Mouse (Mus musculus) liver, embryonic 14.5 days (tissue): ENCODE measurements around the gene Drd1. TPM values are rescaled to one million over a fixed set of nuclear protein-coding genes. Genes with fewer than 3 reads are reported as not detected.

ENCODE experiments used
- ATAC-seq: fragments of 200-750 bp; cut with Nextera tagmentation; 2 replicates; pipeline ENCODE4 v1.8.0; 2017; ENCODE audit warnings: moderate number of reproducible peaks, mild to moderate bottlenecking, moderate library complexity; ENCODE audit not compliant: insufficient read depth
- DNase-seq, 3 experiments: peaks; one replicate each; pipeline ENCODE4 v3.0.0-alpha.2; 2012 to 2013; ENCODE audit warnings: low read depth in 3 of 3, low spot score in 3 of 3
- H3K27ac ChIP-seq: fragments of 300-500 bp; sonication (generic); 2 replicates; pipeline ENCODE4 v1.5.1; 2014; ENCODE audit warnings: moderate library complexity, mild to moderate bottlenecking, control low read depth, inconsistent platforms
- H3K27me3 ChIP-seq: fragments of 300-500 bp; sonication (generic); 2 replicates; pipeline ENCODE4 v1.6.1; 2014; ENCODE audit warnings: mild to moderate bottlenecking, low read length, moderate library complexity; ENCODE audit not compliant: control insufficient read depth, insufficient read depth
- H3K36me3 ChIP-seq: fragments of 300-500 bp; sonication (generic); replicated peaks from 2 replicates; pipeline ENCODE4 v1.6.1; 2014; ENCODE audit warnings: low read depth; ENCODE audit not compliant: control insufficient read depth, insufficient read depth
- H3K4me1 ChIP-seq, 2 experiments: fragments of 200-500 bp in 1 of 2; fragments of 300-500 bp in 1 of 2; sonication (generic) in 1 of 2; replicated peaks; 2 replicates each; pipeline ENCODE4 v1.6.1; 2012 to 2014; ENCODE audit warnings: antibody characterized with exemption in 1 of 2, inconsistent platforms in 1 of 2, low read length in 1 of 2; ENCODE audit not compliant: control insufficient read depth in 2 of 2, insufficient read depth in 2 of 2
- H3K4me2 ChIP-seq: fragments of 300-500 bp; sonication (generic); 2 replicates; pipeline ENCODE4 v1.6.1; 2014; ENCODE audit warnings: low read depth, mild to moderate bottlenecking, control low read depth, moderate library complexity
- H3K4me3 ChIP-seq, 2 experiments: fragments of 200-500 bp in 1 of 2; fragments of 300-500 bp in 1 of 2; sonication (generic) in 1 of 2; 2 replicates each; pipeline ENCODE4 v1.5.1; 2012 to 2014; ENCODE audit warnings: low read depth in 2 of 2, low read length in 2 of 2, mild to moderate bottlenecking in 2 of 2, control low read depth in 1 of 2, inconsistent platforms in 1 of 2, moderate library complexity in 1 of 2; ENCODE audit not compliant: insufficient read depth in 1 of 2
- H3K9ac ChIP-seq: fragments of 300-500 bp; sonication (generic); replicated peaks from 2 replicates; pipeline ENCODE4 v1.6.1; 2014; ENCODE audit warnings: mild to moderate bottlenecking, control low read depth, moderate library complexity
- H3K9me3 ChIP-seq: fragments of 300-500 bp; sonication (generic); 2 replicates; pipeline ENCODE4 v1.6.1; 2016; ENCODE audit warnings: low read length, mixed read lengths; ENCODE audit not compliant: control insufficient read depth
- CTCF ChIP-seq: IDR thresholded peaks from 2 replicates; pipeline ENCODE4 v1.5.1; 2016; ENCODE audit warnings: antibody characterized with exemption, low read depth, control low read depth
- EP300 ChIP-seq: IDR thresholded peaks from 2 replicates; pipeline ENCODE4 v1.6.1; 2016; ENCODE audit warnings: antibody characterized with exemption, low read depth
- WGBS: fragments of 180-500 bp; shearing (Covaris S2); extraction: QIAGEN DNeasy Blood & Tissue Kit; methylation state at CpG from one replicate; pipeline ENCODE4 v1.1.7; 2014; ENCODE audit not compliant: insufficient replicate concordance; 5-methylcytosine and 5-hydroxymethylcytosine counted together
- polyA plus RNA-seq, 2 experiments: library from polyadenylated mRNA; depleted of rRNA in 1 of 2; stranded (reverse) in 1 of 2; unstranded in 1 of 2; fragments of >200 nt; fragmentation: Nextera tagmentation in 1 of 2; extraction: Ambion mirVana in 1 of 2; gene quantifications; 2 replicates each; pipeline versions ENCODE4 v1.2.1 to v1.2.3; 2012 to 2014

Drd1 gene
- polyA plus RNA-seq, 2 experiments, result not detected

DNA sequence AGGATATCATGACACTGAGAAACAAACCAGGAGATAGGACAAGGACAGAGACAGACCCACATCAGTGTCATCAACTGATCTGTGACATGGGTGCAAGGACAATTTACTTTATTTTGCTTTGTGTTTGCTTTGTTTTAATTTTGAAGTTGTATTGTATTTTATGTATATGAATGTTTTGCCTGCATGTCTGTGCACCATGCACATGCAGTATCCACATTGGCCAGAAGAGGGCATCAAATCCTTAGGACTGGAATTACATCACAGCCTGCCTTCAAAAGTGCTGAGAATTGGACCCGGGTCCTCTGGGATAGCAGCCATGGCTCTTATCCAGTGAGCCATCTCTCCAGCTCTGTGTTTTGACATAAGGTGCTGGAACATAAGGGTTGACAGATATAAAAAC, 20.0 kb downstream of the Drd1 start:
- Histone ChIP-seq H3K9ac (no peak overlapping the region), H3K4me2 (no peak overlapping the region), H3K27ac (no peak overlapping the region), H3K27me3 (no peaks in the 10 kb centered on the region; the same call in 1 of the 2 replicates), H3K36me3 (no peaks in the 10 kb centered on the region), H3K4me3 (no peak overlapping the region), H3K4me1 (0 out of 4 replicates have a peak, but pooled peaks cover 0 to 2% of the 10 kb centered on the region in 2 experiments), H3K9me3 (no peaks in the 10 kb centered on the region)
- ATAC-seq (no peak), DNase-seq (no peak)
- TF ChIP-seq EP300, result no peak
- peak; percentile 70 for TF ChIP-seq CTCF
- WGBS, result 45% methylated on average over 1 of the region's 1 CpGs

DNA sequence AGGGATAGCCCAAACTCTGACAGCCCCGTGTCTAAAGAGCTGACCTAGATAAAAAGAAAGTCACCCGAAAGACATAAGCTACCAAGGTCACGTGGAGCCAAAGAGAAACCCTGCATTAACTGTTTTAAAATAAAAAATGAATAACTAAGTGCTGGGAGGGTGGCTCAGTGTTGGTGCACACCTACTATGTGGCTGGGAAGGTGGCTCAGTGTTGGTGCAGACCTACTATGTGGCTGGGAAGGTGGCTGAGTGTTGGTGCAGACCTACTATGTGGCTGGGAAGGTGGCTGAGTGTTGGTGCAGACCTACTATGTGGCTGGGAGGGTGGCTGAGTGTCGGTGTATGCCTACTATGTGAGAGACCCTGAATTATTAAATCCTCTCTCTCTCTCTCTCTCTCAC, 21.9 kb downstream of the Drd1 start:
- H3K27ac ChIP-seq, result no peak overlapping the region
- 0 out of 4 replicates have a peak, but pooled peaks cover 0 to 2% of the 10 kb centered on the region in 2 experiments for H3K4me1 ChIP-seq
- no peaks in the 10 kb centered on the region for H3K9me3 ChIP-seq
- no peak overlapping the region for H3K4me3 ChIP-seq
- H3K36me3 ChIP-seq, result no peaks in the 10 kb centered on the region
- DNase-seq (no peak), ATAC-seq (no peak)
- H3K27me3 ChIP-seq, result no peaks in the 10 kb centered on the region
- H3K4me2 ChIP-seq, result no peak overlapping the region
- 54% methylated on average over 4 of the region's 4 CpGs for WGBS
- no peak overlapping the region for H3K9ac ChIP-seq
- TF ChIP-seq EP300 (no peak), CTCF (no peak)

DNA sequence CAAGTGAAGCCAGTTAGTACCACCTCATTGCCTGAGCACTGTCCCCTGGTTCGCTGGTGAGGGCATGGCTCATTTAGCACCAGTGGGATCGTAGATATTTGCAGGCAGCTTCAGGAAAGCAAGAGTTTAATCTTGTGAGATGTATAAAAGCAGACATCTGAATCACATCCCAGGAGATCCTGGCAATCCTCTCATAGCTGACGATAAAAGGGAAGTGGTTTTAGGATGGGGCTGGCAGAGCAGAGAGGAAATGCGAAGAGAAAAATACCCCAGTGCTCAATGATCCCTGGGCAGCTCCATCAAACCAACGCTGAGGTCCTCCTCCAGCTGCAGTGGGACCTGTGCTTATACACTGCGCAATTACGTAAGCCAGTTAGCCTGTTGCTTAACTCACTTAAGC, 28.4 kb downstream of the Drd1 start:
- ATAC-seq (no peak), DNase-seq (no peak)
- H3K9ac ChIP-seq, result no peak overlapping the region
- TF ChIP-seq CTCF, result no peak
- TF ChIP-seq EP300, result no peak
- H3K27ac ChIP-seq, result no peak overlapping the region
- WGBS, result 63% methylated on average over 7 of the region's 7 CpGs
- 0 out of 4 replicates have a peak, but pooled peaks cover 0 to 2% of the 10 kb centered on the region in 2 experiments for H3K4me1 ChIP-seq
- H3K4me2 ChIP-seq, result no peak overlapping the region
- H3K9me3 ChIP-seq, result no peaks in the 10 kb centered on the region
- H3K36me3 ChIP-seq, result no peaks in the 10 kb centered on the region
- no peak overlapping the region for H3K4me3 ChIP-seq
- no peaks in the 10 kb centered on the region for H3K27me3 ChIP-seq

DNA sequence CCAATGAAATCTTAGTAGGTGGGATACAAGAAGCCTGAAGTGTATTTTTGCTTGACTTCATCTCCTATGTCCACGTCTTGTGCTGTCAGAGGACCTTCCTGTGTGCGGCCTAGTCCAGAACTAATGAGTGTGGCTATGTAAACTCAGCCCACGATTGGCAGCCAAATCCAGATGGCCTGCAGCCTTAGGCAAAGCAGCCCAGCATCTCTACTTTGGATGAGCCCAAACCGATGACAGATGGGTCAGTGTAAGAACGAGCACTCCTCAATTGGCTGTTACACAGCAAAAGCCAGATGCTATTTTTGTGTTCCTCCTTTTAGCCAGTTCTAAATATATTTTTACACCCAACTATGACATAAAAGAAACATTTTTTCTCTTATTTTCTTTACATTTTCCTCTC, 32.2 kb downstream of the Drd1 start:
- WGBS, result 62% methylated on average over 5 of the region's 5 CpGs
- H3K9ac ChIP-seq, result no peak overlapping the region

DNA sequence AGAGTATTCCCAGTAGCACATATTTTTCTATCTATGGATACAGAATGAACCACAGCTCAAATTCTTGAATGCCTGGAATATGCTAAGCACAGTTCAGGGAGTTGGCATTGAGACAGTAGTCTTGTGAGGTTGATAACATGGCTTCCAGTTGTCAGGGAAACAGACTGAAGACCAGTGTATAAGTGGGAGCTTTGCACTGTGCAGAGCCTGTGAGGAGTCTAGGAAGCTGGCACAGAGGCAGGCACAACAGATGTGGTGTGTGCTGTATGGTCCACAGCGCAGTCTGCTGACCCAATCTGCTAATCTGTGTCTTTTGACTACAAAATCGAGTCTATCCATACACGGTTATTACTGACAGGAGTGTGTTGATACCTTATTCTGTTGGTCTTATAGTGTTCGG, 46.8 kb downstream of the Drd1 start:
- H3K27me3 ChIP-seq, result no peaks in the 10 kb centered on the region
- no peaks in the 10 kb centered on the region for H3K9me3 ChIP-seq
- TF ChIP-seq CTCF (no peak), EP300 (no peak)
- no peak overlapping the region for H3K9ac ChIP-seq
- H3K4me1 ChIP-seq, result no peaks in the 10 kb centered on the region
- H3K4me3 ChIP-seq, result no peak overlapping the region
- ATAC-seq (no peak), DNase-seq (no peak)
- no peak overlapping the region for H3K4me2 ChIP-seq
- no peak overlapping the region for H3K27ac ChIP-seq
- no peaks in the 10 kb centered on the region for H3K36me3 ChIP-seq
- 62% methylated on average over 4 of the region's 4 CpGs for WGBS

More for the DNA sequence above, 32.2 kb downstream of the Drd1 start:
- TF ChIP-seq CTCF (no peak), EP300 (no peak)
- DNase-seq (no peak), ATAC-seq (no peak)
- H3K4me2 ChIP-seq, result no peak overlapping the region
- H3K4me3 ChIP-seq, result no peak overlapping the region
- H3K36me3 ChIP-seq, result no peaks in the 10 kb centered on the region
- H3K27ac ChIP-seq, result no peak overlapping the region
- H3K9me3 ChIP-seq, result no peaks in the 10 kb centered on the region
- H3K27me3 ChIP-seq, result no peaks in the 10 kb centered on the region
- no peaks in the 10 kb centered on the region for H3K4me1 ChIP-seq

Other genes with a start within 250 kb of the Drd1 start
- gene Sfxn1, start 16.2 kb upstream of the Drd1 start, polyA plus RNA-seq (2012; rRNA removed), result 20.6 and 26.9 TPM in 2 replicates
- gene Sfxn1, start 16.2 kb upstream of the Drd1 start, polyA plus RNA-seq (2014; fragmentation: Nextera tagmentation; extraction: Ambion mirVana), result 62.7 and 67.8 TPM in 2 replicates
- 0.09 and 0.10 TPM in 2 replicates for gene Hrh2, start 136.4 kb upstream of the Drd1 start, polyA plus RNA-seq (2012; rRNA removed)
- gene Hrh2, start 136.4 kb upstream of the Drd1 start, polyA plus RNA-seq (2014; fragmentation: Nextera tagmentation; extraction: Ambion mirVana), result 0.11 TPM in 1 of 2 replicates, not detected in the other